Mouse (Mus musculus): Measurements from ENCODE around the gene Tff3.

DNA sequence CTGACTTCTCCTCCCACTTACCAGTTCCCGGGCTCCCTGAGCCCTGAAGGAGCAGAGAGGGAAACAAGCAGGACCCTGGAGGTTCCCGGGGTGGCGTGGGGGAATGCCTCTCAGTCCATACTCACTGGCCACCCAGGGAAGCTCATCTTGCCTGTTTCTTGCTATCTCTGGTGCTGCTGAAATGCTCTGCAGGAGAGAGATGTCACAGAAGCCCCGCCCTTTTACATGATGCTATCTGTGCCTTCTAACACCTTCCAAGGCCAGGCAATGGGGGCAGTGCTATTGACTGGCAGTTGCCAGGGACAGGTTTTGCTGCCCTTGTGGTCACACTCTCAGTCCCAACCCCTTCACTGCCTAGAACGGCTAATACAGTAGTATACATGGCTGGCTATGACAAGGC is 30.7 kb downstream of the Tff3 start:
- TF ChIP-seq CTCF (IDR thresholded peaks at IDR 0.05) (no peak), EP300 (IDR thresholded peaks at IDR 0.05) (no peak)
